Mouse (Mus musculus): ENCODE measurements around the gene Bptf. TPM values are rescaled to one million over a fixed set of nuclear protein-coding genes. Genes with fewer than 3 reads are reported as not detected.
A peak's percentile ranks its signal among the peaks of the same experiment; 100 is the strongest.

Gene Bptf
- polyA plus RNA-seq, 1 experiment from 2014 or later, result 19.6 TPM

DNA sequence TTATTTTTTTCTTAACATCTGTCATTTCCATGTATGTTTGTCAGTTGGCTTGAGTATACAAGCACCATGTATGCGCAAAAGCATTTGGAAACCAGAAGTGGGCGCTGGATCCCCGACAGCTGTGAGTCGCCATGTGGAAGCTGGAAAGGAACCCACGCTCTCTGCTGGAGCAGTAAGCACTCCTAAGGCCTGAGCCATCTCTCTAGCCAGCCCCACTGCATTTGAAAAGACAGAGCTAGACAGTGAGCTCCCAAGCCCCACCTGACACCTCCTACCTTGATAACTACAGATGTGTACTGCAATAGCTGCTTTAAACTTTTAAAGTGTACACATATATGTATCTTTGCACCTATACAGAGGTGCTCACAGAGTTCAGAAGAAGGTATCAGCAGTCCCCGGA lies 74.5 kb downstream of the Bptf start:
- Histone ChIP-seq H3K4me3 (no peak overlapping the region), H3K27ac (ENCODE audit: poor library complexity, severe bottlenecking) (no peak overlapping the region), H3K4me1 (replicated peaks) (no peaks in the 10 kb centered on the region), H3K36me3 (peaks cover 96% of the 10 kb centered on the region), H3K9ac (no peak overlapping the region), H3K4me2 (no peak overlapping the region), H3K27me3 (replicated peaks) (no peaks in the 10 kb centered on the region), H3K9me3 (replicated peaks) (no peaks in the 10 kb centered on the region)
- WGBS, result 92% methylated on average over 6 of the region's 6 CpGs
- ATAC-seq (ENCODE audit: insufficient number of reproducible peaks, low FRiP score), result no peak

DNA sequence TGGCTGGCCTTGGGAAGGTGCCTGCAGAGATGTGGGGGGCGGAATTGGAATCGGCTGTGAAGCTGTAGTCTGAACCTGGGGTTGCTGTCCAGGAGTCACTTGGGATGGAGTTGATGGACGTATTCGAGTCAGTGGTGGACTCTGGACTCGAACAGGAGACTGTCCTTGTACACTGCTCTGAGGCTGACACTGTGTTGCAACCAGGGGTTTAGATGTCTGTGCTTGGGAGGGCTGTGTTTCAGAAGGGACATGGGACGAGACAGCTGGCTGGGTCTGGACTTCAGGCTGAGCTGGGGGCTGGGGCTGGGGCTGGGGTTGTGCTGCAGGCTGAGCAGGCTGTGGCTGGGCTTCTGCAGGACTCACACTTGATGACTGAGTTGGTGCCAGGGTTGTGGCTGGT lies 77.1 kb downstream of the Bptf start:
- no peak; the same call in 1 of the 2 replicates for ATAC-seq (ENCODE audit: insufficient number of reproducible peaks, low FRiP score)
- WGBS, result 93% methylated on average over 6 of the region's 6 CpGs
- Histone ChIP-seq H3K36me3 (peaks cover 86% of the 10 kb centered on the region), H3K4me1 (replicated peaks) (no peaks in the 10 kb centered on the region), H3K27me3 (replicated peaks) (no peaks in the 10 kb centered on the region), H3K9ac (no peak overlapping the region), H3K4me3 (no peak overlapping the region), H3K4me2 (no peak overlapping the region), H3K9me3 (replicated peaks) (no peaks in the 10 kb centered on the region), H3K27ac (ENCODE audit: poor library complexity, severe bottlenecking) (no peak overlapping the region)

DNA sequence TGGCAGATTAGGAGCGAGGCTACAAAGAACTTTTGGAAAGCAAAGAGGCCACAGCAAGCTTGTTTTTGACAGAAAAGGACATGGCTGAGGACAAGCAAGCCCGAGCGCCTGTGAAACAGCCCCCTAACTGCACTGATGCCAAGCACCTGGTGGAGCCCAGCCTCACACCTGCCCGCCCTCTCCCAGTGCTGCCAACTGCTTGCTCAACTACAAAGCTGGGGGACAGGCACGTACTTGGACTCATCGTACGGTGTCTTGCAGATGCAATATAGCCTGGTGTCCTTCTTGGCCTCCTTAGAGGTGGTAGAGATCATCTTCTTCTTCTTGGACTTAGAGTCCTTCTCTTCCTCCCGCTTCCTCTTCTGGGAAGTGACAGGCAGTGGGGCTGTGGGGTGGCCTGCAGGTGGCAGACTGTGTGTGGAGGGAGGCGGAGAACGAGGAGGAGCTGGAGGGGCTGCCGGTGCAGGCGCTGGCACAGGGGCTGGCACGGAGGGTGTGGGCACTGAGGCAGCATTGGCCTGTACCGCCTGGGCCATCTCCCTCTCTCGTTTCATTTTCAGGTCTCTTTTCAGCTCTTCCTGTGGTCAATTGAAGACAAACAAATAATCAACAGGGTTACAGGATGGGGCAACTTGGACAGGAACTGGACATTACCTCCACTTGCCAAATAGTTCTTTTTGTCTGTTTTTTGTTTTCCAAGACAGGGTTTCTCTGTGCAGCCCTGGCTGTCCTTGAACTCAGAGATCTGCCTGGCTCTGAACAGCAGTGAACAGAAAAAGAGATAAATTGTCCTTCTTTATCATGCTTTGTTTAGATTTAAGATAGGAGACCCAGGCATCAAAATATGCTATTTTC lies 84.9 kb downstream of the Bptf start:
- H3K36me3 ChIP-seq, result peaks cover 51% of the 10 kb centered on the region
- no peak overlapping the region for H3K27ac ChIP-seq (ENCODE audit: poor library complexity, severe bottlenecking)
- peaks cover 4% of the 10 kb centered on the region; the same call in 1 of the 2 replicates for H3K4me1 ChIP-seq (replicated peaks)
- no peaks in the 10 kb centered on the region for H3K9me3 ChIP-seq (replicated peaks)
- H3K4me3 ChIP-seq, result no peak overlapping the region
- no peak overlapping the region for H3K9ac ChIP-seq
- WGBS, result 90% methylated on average over 15 of the region's 15 CpGs
- ATAC-seq (ENCODE audit: insufficient number of reproducible peaks, low FRiP score), result no peak
- H3K27me3 ChIP-seq (replicated peaks), result no peaks in the 10 kb centered on the region
- no peak overlapping the region for H3K4me2 ChIP-seq

DNA sequence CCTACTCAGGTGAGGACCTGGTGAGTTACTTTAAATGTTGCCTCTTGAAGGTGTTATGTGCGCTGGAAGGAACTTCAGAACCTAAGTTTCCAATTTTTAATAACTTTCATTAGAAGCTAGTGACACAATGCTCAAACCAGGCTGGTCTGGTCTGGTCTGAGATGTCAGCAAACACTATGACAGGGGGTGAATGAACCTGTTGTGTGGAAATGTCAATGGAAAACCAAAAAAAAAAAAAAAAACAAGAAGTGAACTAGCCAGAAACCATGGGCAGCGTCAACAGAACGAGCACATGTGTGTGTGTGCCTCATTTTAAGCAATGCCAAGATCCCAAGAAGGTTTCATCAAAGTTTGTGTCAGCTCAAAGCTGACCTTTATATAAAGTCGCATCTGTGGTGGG lies 86.4 kb downstream of the Bptf start:
- Histone ChIP-seq H3K36me3 (peaks cover 56% of the 10 kb centered on the region), H3K4me1 (replicated peaks) (peaks cover 4% of the 10 kb centered on the region; the same call in 1 of the 2 replicates), H3K9ac (no peak overlapping the region), H3K27ac (ENCODE audit: poor library complexity, severe bottlenecking) (no peak overlapping the region), H3K4me3 (no peak overlapping the region), H3K4me2 (no peak overlapping the region), H3K9me3 (replicated peaks) (no peaks in the 10 kb centered on the region), H3K27me3 (replicated peaks) (no peaks in the 10 kb centered on the region)
- ATAC-seq (ENCODE audit: insufficient number of reproducible peaks, low FRiP score), result no peak
- WGBS, result 89% methylated on average over 4 of the region's 4 CpGs

- no peaks in the 10 kb centered on the region for H3K27me3 ChIP-seq (replicated peaks)
- peaks cover 4% of the 10 kb centered on the region; the same call in 1 of the 2 replicates for H3K4me1 ChIP-seq (replicated peaks)
- peak; percentile 72; the same call in 1 of the 2 replicates for ATAC-seq (ENCODE audit: insufficient number of reproducible peaks, low FRiP score)
- no peak overlapping the region for H3K4me2 ChIP-seq
- no peak overlapping the region for H3K9ac ChIP-seq
- no peak overlapping the region for H3K4me3 ChIP-seq
- no peak overlapping the region for H3K27ac ChIP-seq (ENCODE audit: poor library complexity, severe bottlenecking)
- no peaks in the 10 kb centered on the region for H3K9me3 ChIP-seq (replicated peaks)
- peaks cover 67% of the 10 kb centered on the region for H3K36me3 ChIP-seq
- WGBS, result 25% methylated on average over 5 of the region's 5 CpGs
These were observed 87.6 kb downstream of the Bptf start for GRCm38 (mm10) chr11:107044321-107044720.

GRCm38 (mm10) chr11:107043361-107043760 lies 88.6 kb downstream of the Bptf start:
- Histone ChIP-seq H3K27ac (ENCODE audit: poor library complexity, severe bottlenecking) (no peak overlapping the region), H3K27me3 (replicated peaks) (no peaks in the 10 kb centered on the region), H3K9me3 (replicated peaks) (no peaks in the 10 kb centered on the region), H3K4me2 (no peak overlapping the region), H3K4me1 (replicated peaks) (peaks cover 4% of the 10 kb centered on the region; the same call in 1 of the 2 replicates), H3K9ac (no peak overlapping the region), H3K36me3 (peaks cover 76% of the 10 kb centered on the region), H3K4me3 (no peak overlapping the region)
- ATAC-seq (ENCODE audit: insufficient number of reproducible peaks, low FRiP score), result no peak
- 91% methylated on average over 11 of the region's 11 CpGs for WGBS

- Histone ChIP-seq H3K27me3 (replicated peaks) (no peaks in the 10 kb centered on the region), H3K4me2 (no peak overlapping the region), H3K9ac (no peak overlapping the region), H3K27ac (ENCODE audit: poor library complexity, severe bottlenecking) (no peak overlapping the region), H3K4me3 (no peak overlapping the region), H3K9me3 (replicated peaks) (no peaks in the 10 kb centered on the region), H3K4me1 (replicated peaks) (peaks cover 4% of the 10 kb centered on the region; the same call in 1 of the 2 replicates), H3K36me3 (peaks cover 81% of the 10 kb centered on the region)
- WGBS, result 89% methylated on average over 3 of the region's 3 CpGs
- no peak for ATAC-seq (ENCODE audit: insufficient number of reproducible peaks, low FRiP score)
These were observed 90.5 kb downstream of the Bptf start for GRCm38 (mm10) chr11:107041396-107041795.

DNA sequence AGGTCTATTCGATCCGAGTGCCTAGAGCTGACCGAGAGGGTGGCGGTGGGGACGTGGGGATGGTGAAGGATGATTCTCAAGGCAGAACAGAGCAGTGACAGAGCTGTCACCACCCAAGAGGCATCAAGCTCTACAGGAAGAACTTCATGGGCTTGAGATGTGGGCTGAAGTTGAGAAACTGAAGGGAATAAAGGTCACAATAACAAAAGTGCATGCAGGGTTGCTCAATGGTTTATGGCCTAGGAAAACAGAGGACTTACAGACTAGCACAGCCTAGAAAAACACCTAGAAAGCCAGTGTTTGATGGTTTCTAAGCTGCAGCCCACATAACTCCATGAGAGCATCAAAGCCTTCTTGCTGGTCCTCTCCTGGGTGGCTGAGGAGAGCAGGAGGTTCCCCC lies 92.5 kb downstream of the Bptf start:
- no peak overlapping the region for H3K4me2 ChIP-seq
- ATAC-seq (ENCODE audit: insufficient number of reproducible peaks, low FRiP score), result no peak
- WGBS, result 86% methylated on average over 5 of the region's 5 CpGs

DNA sequence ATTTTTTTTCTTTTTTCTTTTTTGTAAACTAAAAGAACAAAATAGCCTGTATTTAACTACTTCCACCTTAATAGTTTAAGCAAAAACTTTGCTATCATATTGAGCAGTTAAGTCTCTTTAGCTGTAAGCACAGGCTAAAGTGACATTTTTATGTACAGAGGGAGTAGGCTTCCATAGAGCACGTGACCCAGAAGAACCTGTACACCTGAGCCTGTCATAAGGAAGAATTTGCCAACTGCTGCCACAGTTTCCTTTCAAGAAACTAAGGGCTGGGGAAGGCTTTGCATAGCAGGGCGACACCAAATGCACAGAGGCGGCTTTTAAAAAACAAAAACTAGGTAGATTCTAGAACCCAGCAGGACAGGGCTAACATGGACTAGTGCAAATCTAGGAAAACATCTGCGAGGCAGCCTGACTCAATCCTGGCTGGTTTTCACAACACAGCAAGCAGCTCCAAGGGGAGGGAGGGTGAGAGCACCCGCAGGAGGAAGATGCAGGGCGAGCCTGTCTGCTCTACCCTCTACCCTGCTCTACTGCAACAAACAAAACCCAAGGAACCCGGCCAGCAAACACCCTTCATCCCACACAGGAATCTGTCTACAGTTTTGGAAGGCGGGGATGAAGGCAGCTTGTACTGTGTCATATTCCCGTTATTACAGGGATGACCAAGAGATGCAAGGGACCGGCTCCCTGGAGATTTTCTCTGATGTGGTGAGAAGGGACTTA lies 97.7 kb downstream of the Bptf start:
- ATAC-seq (ENCODE audit: insufficient number of reproducible peaks, low FRiP score), result no peak
- no peak overlapping the region for H3K4me2 ChIP-seq
- no peak overlapping the region for H3K9ac ChIP-seq
- 83% methylated on average over 10 of the region's 10 CpGs for WGBS
- H3K36me3 ChIP-seq, result peaks cover 45% of the 10 kb centered on the region
- peaks cover 4% of the 10 kb centered on the region; the same call in 1 of the 2 replicates for H3K4me1 ChIP-seq (replicated peaks)
- no peak overlapping the region for H3K27ac ChIP-seq (ENCODE audit: poor library complexity, severe bottlenecking)
- no peaks in the 10 kb centered on the region for H3K27me3 ChIP-seq (replicated peaks)
- no peaks in the 10 kb centered on the region for H3K9me3 ChIP-seq (replicated peaks)
- no peak overlapping the region for H3K4me3 ChIP-seq

More for the DNA sequence above, 92.5 kb downstream of the Bptf start:
- Histone ChIP-seq H3K9me3 (replicated peaks) (no peaks in the 10 kb centered on the region), H3K36me3 (peaks cover 81% of the 10 kb centered on the region), H3K27ac (ENCODE audit: poor library complexity, severe bottlenecking) (no peak overlapping the region), H3K4me1 (replicated peaks) (peaks cover 4% of the 10 kb centered on the region; the same call in 1 of the 2 replicates), H3K9ac (no peak overlapping the region), H3K27me3 (replicated peaks) (no peaks in the 10 kb centered on the region), H3K4me3 (no peak overlapping the region)

GRCm38 (mm10) chr11:107031635-107032034 lies 100.3 kb downstream of the Bptf start:
- H3K9me3 ChIP-seq (replicated peaks), result no peaks in the 10 kb centered on the region
- 46% methylated on average over 7 of the region's 7 CpGs for WGBS
- peaks cover 7% of the 10 kb centered on the region for H3K4me1 ChIP-seq (replicated peaks)
- H3K27ac ChIP-seq (ENCODE audit: poor library complexity, severe bottlenecking), result no peak overlapping the region
- no peak overlapping the region for H3K4me3 ChIP-seq
- no peak overlapping the region for H3K9ac ChIP-seq
- H3K36me3 ChIP-seq, result peaks cover 19% of the 10 kb centered on the region
- ATAC-seq (ENCODE audit: insufficient number of reproducible peaks, low FRiP score), result no peak
- H3K27me3 ChIP-seq (replicated peaks), result no peaks in the 10 kb centered on the region
- no peak overlapping the region for H3K4me2 ChIP-seq

- H3K9ac ChIP-seq, result no peak overlapping the region
- H3K4me3 ChIP-seq, result no peak overlapping the region
- 0 out of 2 replicates have a peak, but pooled peaks cover under 1% of the 10 kb centered on the region for H3K27me3 ChIP-seq (replicated peaks)
- WGBS, result 51% methylated on average over 19 of the region's 19 CpGs
- peaks cover 20% of the 10 kb centered on the region for H3K4me1 ChIP-seq (replicated peaks)
- H3K9me3 ChIP-seq (replicated peaks), result no peaks in the 10 kb centered on the region
- H3K4me2 ChIP-seq, result no peak overlapping the region
- H3K36me3 ChIP-seq, result peaks cover 5% of the 10 kb centered on the region; the same call in 1 of the 2 replicates
- H3K27ac ChIP-seq (ENCODE audit: poor library complexity, severe bottlenecking), result no peak overlapping the region
- ATAC-seq (ENCODE audit: insufficient number of reproducible peaks, low FRiP score), result no peak
These were observed 102.4 kb downstream of the Bptf start for GRCm38 (mm10) chr11:107029536-107029935.

Data from heart, embryonic 12.5 days (tissue).